Mouse (Mus musculus) induced T-regulatory cell, adult 2 months (primary cell): ENCODE results near the gene Aen.

Experiments used
- DNase-seq: peaks from one replicate; pipeline ENCODE4 v3.0.0-alpha.2; 2012; ENCODE audit warnings: low read depth

The Aen gene

GRCm38 (mm10) chr7:78895653-78896333 is at the start of gene Aen:
Gene Aen, plus strand, starts transcription at chr7:78895854.
- DNase-seq = peak; percentile 99

DNA sequence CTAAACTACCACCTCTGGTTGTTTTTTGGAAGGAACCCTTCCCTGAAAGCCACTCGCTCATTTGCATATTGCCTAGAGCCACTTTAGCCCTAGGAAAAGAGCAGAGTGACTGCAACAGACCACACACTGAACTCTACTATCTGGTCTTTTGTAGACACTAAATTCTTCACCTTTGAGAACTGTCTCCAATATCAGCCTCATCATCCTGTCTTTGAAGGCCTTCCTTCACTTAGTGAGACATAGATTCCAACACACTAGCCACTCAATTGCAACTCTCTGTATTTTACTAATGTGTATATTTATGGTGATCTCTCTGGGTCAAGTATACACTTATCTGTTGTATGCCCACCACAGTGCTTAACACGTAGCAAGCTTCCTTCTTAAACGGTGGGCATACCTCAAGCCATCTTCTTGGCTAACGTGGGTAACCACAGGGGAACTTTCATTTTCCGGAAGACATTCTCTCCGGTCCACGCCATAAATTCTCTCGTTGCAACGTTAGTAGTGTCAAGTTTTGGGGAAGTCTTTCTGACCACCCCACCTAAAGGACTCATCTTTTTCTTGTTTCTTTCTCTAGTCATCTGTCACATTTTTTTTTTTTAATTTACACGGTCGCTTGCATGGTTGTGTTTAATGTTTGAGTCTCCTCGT is 49.5 kb upstream of the Aen start:
- peak; percentile 58 for DNase-seq

DNA sequence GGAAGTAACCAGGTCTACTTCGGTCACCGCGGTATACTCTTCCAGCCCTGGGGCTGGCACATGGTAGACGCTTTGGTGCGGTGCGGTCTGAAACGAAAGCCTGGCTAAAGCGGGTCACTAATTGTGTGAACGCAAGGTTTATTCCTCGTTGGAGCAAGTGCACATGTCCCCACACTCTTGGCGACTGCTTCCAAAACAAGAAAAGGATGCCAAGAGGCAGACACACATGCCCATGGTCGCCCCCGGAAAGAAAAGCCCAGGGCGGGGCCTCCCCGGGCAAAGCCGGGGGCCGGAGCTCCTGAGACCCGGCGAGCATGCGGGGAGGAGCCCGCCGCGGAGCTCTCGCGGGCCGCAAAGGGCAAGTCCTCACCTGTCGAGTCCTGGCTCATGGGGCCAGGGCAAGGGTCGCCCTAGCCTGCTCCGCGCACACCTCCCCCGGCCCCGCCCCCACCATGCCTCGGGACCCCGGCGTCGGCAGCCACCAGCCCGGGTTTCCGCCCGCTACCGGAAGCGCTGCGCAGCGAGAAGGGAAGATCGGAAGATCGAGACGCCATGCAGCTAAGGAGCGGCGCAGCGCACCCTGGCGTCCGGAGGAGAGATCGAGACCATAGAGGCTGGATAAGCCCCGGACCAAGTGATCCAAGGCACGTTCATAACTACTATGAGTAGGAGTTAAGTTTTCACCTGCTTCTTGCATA is 48.8 kb upstream of the Aen start, which contains the start of gene Det1:
Gene Det1, minus strand, starts transcription at position 527 of the 698 bp plus-strand sequence.
- DNase-seq = peak; percentile 95

- DNase-seq = peak; percentile 56
Measured at GRCm38 (mm10) chr7:78854051-78854450, 41.6 kb upstream of the Aen start.

GRCm38 (mm10) chr7:78855044-78855655 is 40.5 kb upstream of the Aen start:
- no peak for DNase-seq

- DNase-seq = no peak
Measured at GRCm38 (mm10) chr7:78863796-78864445, 31.7 kb upstream of the Aen start.

- no peak for DNase-seq
Measured at GRCm38 (mm10) chr7:78864446-78864802, 31.2 kb upstream of the Aen start.

DNA sequence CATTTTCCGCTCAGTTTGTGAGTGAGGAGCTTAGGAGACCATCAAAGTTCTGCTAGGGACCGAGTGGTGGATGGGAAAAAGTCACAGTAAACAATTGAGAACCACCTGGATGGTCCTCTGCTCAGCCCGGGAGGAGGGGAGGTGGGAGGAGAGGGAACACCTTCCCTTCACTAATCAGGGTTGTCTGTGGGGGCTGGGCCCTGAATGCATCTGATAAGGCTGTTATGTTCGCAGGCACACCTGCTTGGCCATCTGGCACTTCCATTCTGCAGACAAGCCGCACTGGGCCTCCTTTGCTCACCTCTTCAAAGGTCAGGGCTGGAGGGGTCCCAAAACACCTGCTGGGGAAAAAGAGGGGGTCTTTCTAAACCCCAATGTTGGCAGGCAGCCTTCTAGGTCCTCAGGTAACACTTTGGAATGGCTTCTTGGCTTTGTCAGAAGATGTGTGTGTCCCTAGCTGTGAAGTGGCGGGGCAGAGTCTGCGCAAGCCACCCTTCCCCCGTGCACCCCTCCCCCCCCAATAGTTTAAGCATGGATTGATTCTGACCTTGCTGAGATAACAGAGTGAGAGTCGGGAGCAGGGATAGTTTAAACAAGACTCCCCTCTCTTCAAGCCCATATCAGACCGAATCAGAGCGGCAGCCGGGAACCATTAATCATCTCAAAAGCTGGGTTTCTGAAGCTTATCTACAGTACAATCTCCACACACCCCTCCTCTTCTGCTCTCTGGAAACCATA is 30.3 kb upstream of the Aen start:
- no peak for DNase-seq

DNA sequence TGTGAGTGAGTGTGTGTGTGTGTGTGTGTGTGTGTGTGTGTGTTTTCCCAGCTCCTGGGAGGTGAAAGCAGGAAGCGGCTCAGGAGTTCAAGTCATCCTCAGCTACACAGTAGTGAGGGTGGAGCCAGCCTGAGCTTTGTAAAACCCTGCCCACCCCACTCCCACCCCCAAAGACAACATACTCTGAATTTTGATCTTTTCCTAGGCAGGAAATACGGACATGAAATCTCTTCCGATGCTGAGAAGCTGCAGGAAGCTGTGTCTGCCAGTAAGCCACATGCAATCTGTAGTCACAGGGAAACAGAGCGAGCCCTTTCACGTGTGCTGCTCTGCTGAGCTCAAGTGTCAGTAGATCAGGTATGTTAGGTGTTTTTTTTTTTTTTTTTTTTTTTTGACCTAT is 26.9 kb upstream of the Aen start:
- DNase-seq = no peak

DNA sequence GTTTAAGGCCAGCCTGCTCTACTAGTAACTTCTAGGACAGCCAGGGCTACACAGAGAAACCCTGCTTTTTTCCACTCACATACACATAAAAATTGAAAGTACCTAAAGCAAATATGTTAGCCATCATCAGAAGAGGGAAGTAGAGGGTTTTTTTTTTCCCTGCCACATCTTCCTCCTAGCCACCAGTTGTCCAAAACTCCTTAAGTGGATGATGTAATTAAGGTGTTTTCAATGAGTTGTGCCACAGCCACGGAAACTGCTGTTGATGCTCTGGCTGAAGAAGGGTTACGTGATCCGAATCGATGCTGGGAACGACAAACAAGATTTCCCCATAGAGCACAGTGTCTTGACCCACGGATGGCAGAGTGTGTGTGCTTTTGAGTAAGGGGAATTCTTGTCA is 23.3 kb upstream of the Aen start:
- no peak for DNase-seq

DNA sequence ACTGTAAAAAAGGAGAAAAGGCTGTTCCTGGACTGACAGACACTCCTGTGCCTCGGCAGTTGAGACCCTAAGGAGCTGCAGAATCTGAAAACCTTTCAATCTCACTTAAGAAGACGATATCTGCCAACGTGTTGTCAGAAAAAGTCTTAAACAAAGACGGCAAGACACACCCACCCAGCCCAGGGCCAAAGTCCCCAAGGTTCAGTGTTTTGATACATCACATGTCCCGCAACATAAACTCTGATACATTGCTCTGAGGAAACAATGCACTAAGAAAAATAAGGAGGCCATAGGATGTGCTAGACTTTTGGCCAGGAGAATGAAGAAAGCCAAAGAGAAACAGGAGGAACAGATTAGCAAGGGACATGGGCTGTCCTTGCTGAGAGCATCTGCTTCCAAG is 22.8 kb upstream of the Aen start:
- DNase-seq = no peak

- DNase-seq = no peak
Measured at GRCm38 (mm10) chr7:78881607-78882468, 13.8 kb upstream of the Aen start.

DNA sequence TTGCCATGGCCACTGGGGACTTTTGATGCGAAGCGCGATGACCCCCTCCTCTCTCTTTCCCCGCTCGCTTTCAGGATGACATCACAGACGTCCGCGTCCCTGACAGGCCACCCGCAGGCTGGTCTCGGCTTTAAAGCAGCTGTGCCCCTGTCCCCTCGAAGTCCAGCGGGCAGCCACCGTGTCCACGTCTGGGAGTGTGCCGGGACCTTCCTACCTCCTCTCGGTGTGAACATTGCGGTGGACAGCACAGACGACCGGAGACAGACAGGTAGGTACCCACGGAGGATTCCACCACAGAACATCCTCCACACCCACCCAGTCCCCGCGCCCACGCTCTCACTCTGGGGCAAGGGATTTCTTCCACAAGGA is 13.2 kb upstream of the Aen start:
- no peak for DNase-seq

GRCm38 (mm10) chr7:78883016-78883725 is 12.5 kb upstream of the Aen start:
- DNase-seq = no peak

DNA sequence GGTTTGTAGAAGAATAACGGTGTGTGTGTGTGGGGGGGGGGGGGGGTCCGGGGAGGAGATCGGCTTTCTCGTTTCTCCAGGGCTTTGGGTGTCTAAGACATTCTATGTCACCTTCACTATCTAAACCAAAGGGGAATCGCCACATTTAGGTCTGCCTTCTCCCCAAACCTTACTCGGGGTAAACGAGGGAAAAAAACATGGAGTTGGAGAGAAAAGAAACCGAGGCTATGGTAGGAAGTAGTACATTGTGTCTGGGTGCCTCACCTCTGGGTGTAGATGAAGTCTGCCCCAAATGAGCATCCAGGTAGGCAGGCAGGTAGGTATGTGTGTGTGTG is 12.0 kb upstream of the Aen start:
- no peak for DNase-seq

- no peak for DNase-seq
Measured at GRCm38 (mm10) chr7:78884139-78884538, 11.5 kb upstream of the Aen start.

DNA sequence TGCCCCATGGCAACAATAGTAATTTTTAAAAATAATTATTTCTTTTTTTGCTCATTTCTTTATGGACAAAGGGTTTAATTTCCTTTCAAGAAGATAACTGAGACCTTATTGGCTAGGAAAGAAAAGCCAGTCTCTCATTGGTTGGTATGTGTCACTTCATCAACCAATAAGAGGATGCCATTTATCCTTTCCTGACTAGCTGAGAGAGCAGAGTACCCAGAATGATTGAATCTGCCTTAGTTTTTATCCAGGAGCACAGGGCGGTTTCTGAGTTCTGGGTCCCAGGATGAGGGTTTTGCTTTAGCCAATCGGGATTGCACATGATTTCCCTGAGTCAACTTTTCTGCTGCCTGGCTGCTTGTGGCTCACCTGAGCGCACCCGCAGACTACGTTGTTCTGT is 10.2 kb upstream of the Aen start:
- no peak for DNase-seq

DNA sequence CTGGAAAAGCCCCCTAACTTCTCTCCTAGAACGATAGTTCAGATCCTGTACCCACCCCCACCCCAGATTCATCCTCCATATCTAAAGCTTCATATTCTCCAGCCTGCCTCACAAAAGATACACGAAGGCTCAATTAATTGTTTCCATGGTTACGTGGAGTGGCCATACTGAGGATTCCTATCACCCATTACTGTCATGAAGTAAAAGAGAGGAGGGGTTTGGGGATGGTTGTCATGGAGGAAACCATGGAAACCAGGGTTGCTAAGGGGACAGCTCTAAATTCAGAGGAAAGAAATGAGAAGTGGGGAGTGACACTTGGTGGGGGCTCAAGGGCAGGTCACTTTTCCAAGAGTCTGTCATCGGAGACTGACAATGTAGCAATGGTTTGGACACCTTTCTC is 9.2 kb upstream of the Aen start:
- no peak for DNase-seq

- DNase-seq = no peak
Measured at GRCm38 (mm10) chr7:78887431-78887842, 8.2 kb upstream of the Aen start.

DNA sequence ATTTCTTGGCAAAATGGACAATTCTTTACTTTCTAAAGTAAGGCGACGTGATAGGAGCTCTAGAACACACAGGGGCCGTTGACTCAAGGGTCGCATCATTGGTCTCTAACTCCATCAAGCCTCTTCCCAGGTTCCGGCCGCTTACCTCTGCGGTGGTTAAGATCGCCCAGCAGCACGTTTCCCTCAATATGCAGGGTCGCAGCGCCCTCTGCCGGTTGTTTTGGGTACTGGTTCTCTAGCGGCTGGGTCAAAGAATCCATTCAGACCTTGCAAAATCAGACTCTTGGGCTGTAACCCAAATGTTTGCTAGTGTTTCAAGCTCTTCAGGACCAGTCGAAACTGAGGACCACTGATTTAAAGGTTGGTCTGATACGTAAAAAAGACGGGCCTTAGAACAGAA is 5.0 kb upstream of the Aen start:
- peak; percentile 90 for DNase-seq
